Mouse (Mus musculus) hindbrain, embryonic 13.5 days (tissue): ENCODE measurements at regions not wholly inside any gene's neighbourhood (a gene's known extent, or its start where the extent isn't known, plus 50 kb on each side); places are given as distances from the start of the nearest gene placed in this dataset.

ENCODE experiments used
- ATAC-seq: fragments of 200-750 bp; cut with Nextera tagmentation; 2 replicates; pipeline ENCODE4 v1.8.0; 2017; ENCODE audit warnings: moderate TSS enrichment; ENCODE audit not compliant: low FRiP score
- H3K27ac ChIP-seq: fragments of 300-500 bp; sonication (generic); 2 replicates; pipeline ENCODE4 v1.5.1; 2015; ENCODE audit warnings: inconsistent platforms, mild to moderate bottlenecking, moderate library complexity
- H3K27me3 ChIP-seq: fragments of 300-500 bp; sonication (generic); 2 replicates; pipeline ENCODE4 v1.6.1; 2015; ENCODE audit warnings: mild to moderate bottlenecking, inconsistent platforms
- H3K36me3 ChIP-seq: fragments of 300-500 bp; sonication (generic); 2 replicates; pipeline ENCODE4 v1.6.1; 2015; ENCODE audit warnings: mild to moderate bottlenecking, inconsistent platforms
- H3K4me1 ChIP-seq: fragments of 300-500 bp; sonication (generic); replicated peaks from 2 replicates; pipeline ENCODE4 v1.6.1; 2015; ENCODE audit warnings: inconsistent platforms
- H3K4me2 ChIP-seq: fragments of 300-500 bp; sonication (generic); 2 replicates; pipeline ENCODE4 v1.6.1; 2015; ENCODE audit warnings: inconsistent platforms, mild to moderate bottlenecking, moderate library complexity
- H3K4me3 ChIP-seq: fragments of 300-500 bp; sonication (generic); 2 replicates; pipeline ENCODE4 v1.5.1; 2015; ENCODE audit warnings: mild to moderate bottlenecking, inconsistent platforms
- H3K9ac ChIP-seq: fragments of 300-500 bp; sonication (generic); 2 replicates; pipeline ENCODE4 v1.6.1; 2015; ENCODE audit warnings: mild to moderate bottlenecking, inconsistent platforms
- H3K9me3 ChIP-seq: fragments of 300-500 bp; sonication (generic); 2 replicates; pipeline ENCODE4 v1.6.1; 2016; ENCODE audit warnings: inconsistent platforms
- WGBS: fragments of 180-500 bp; shearing (Covaris S2); methylation state at CpG from one replicate; pipeline ENCODE4 v1.1.7; 2015; 5-methylcytosine and 5-hydroxymethylcytosine counted together

DNA sequence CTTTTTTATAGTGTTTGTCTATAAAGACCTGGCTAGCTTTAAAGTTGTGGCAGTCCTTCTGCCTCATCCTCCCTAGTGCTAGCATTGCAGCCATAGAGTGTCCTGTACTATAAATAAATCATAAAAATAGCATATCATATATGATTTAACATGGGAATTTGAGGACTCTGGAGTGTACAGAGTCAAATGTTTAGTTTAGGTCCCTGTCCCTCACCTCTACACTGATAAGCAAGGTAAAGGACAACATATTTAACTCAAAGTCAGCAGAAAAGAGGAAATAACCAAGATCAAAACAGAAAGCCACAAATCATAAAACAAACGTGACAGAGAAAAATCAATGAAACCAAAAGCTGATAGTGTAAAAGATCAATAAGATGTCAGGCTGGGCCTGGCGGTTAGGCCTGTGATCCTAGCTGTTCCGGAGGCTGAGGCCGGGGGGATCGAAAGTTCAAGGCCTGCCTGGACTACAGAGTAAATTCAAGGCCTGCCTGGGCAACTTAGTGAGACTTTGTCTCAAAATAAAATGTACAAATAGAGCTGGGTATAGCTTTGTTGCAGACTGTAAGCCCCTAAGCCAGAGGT, 68.7 kb downstream of the Dlk1 start:
- ATAC-seq = no peak
- WGBS = 78% methylated on average over 5 of the region's 5 CpGs
- H3K4me3 ChIP-seq = no peak overlapping the region
- no peak overlapping the region for H3K9ac ChIP-seq
- H3K27me3 ChIP-seq = peaks cover 6% of the 10 kb centered on the region; the same call in 1 of the 2 replicates
- H3K9me3 ChIP-seq = no peaks in the 10 kb centered on the region
- no peaks in the 10 kb centered on the region for H3K36me3 ChIP-seq
- H3K27ac ChIP-seq = no peak overlapping the region
- no peak overlapping the region for H3K4me2 ChIP-seq
- H3K4me1 ChIP-seq = peaks cover 16% of the 10 kb centered on the region

DNA sequence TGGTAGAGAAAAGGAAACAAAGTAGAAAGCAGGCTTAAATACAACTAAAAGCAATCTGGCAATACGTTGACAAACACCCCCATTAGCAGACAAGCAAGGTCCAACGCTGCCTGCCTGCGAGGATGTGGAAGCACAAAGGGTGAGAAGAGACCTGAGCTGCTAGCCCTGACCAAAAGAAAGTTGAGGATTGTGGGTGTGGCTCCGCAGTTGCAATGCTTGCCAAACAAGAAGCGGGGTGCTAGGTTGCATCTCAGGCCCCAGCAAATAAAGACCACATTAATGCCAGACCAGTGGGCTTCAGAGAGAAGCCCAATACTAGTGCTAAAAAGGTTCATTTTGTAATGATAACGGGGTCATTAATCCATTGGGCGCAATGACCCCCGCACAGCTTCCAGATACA, 67.8 kb downstream of the Dlk1 start:
- no peaks in the 10 kb centered on the region for H3K36me3 ChIP-seq
- H3K9ac ChIP-seq = no peak overlapping the region
- H3K27ac ChIP-seq = no peak overlapping the region
- peaks cover 16% of the 10 kb centered on the region for H3K4me1 ChIP-seq
- no peak overlapping the region for H3K4me2 ChIP-seq
- H3K27me3 ChIP-seq = peaks cover 8% of the 10 kb centered on the region; the same call in 1 of the 2 replicates
- 30% methylated on average over 8 of the region's 8 CpGs for WGBS
- H3K9me3 ChIP-seq = no peaks in the 10 kb centered on the region
- no peak overlapping the region for H3K4me3 ChIP-seq
- ATAC-seq = no peak

DNA sequence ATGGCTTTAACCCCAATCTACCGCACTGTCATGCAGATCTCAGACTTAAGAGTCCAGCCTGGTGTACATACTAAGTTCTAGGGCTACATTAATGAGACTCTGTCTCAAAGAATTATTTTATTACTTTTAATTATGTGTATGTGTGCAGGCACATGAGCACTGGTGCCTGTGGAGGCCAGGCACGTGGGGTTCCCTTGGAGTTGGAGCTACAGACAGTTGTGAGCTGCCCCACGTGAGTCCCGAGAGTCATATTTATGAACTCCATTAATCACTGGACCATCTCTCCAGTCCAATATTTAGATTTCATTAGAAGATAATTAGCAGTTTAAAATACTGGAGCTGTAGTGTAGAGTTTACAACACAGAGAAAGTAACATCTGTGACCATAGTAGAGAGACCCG, 67.2 kb downstream of the Dlk1 start:
- H3K9me3 ChIP-seq = no peaks in the 10 kb centered on the region

DNA sequence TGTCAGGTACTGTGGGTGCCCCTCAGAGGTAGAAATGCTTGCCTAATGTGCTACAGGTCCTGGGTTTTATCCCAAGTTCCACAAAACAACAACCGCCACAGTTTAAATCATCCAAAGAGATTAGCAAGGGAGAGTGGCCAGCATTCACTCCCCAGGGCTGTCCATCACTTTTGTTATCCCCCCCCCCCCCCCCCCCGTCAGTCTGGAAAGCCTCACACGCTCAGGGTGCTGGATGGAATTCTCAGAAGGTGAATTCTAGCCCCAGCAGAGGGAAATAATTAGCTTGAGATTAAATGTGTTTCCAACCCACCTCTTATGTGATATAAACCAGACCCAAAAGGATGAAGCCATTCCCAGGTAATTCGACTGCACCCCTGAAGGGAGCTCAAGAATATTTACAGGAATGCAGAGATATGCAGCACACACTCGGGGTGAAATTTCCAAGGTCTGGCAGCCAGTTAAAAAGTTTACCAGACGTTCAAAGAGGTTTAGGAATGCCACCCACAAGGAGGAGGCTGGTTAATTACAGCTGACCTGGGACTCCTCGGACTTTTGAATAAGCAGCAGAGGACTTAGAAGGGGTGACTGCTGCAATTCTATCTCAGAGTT, 65.9 kb downstream of the Dlk1 start:
- H3K4me3 ChIP-seq = no peak overlapping the region
- 21% methylated on average over 7 of the region's 7 CpGs for WGBS
- no peak overlapping the region for H3K4me2 ChIP-seq
- ATAC-seq = no peak
- H3K9me3 ChIP-seq = no peaks in the 10 kb centered on the region
- peaks cover 17% of the 10 kb centered on the region; the same call in 1 of the 2 replicates for H3K27me3 ChIP-seq
- H3K9ac ChIP-seq = no peak overlapping the region
- no peaks in the 10 kb centered on the region for H3K36me3 ChIP-seq
- H3K27ac ChIP-seq = no peak overlapping the region
- H3K4me1 ChIP-seq = peaks cover 16% of the 10 kb centered on the region

More for the DNA sequence above, 67.2 kb downstream of the Dlk1 start:
- no peak overlapping the region for H3K4me2 ChIP-seq
- peaks cover 16% of the 10 kb centered on the region for H3K4me1 ChIP-seq
- ATAC-seq = no peak
- H3K4me3 ChIP-seq = no peak overlapping the region
- WGBS = 37% methylated on average over 5 of the region's 5 CpGs
- H3K27me3 ChIP-seq = peaks cover 10% of the 10 kb centered on the region; the same call in 1 of the 2 replicates
- no peaks in the 10 kb centered on the region for H3K36me3 ChIP-seq
- no peak overlapping the region for H3K9ac ChIP-seq
- no peak overlapping the region for H3K27ac ChIP-seq

DNA sequence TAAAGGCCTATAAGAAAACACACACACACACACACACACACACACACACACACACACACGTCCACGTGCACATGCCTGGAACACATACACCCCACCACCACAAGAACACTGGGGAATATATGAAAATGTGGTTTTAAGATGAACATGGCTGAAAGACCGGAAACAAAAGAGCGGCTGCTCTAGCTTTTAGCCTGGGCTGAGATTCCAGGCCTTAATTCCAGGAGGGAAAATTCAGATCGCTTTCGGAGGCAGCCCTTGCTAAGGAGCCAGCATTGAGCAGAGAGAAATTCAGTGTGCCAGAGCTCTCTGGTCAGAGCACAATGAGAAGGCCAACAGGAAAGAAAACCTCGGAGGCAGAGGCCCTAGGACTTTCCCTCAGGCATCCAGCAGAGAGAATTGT, 65.1 kb downstream of the Dlk1 start:
- no peaks in the 10 kb centered on the region for H3K36me3 ChIP-seq
- peaks cover 16% of the 10 kb centered on the region for H3K4me1 ChIP-seq
- H3K27ac ChIP-seq = no peak overlapping the region
- 0 out of 2 replicates have a peak, but pooled peaks cover 16% of the 10 kb centered on the region for H3K27me3 ChIP-seq
- H3K9me3 ChIP-seq = no peaks in the 10 kb centered on the region
- no peak overlapping the region for H3K9ac ChIP-seq
- no peak for ATAC-seq
- no peak overlapping the region for H3K4me3 ChIP-seq
- 63% methylated on average over 7 of the region's 7 CpGs for WGBS
- H3K4me2 ChIP-seq = no peak overlapping the region

DNA sequence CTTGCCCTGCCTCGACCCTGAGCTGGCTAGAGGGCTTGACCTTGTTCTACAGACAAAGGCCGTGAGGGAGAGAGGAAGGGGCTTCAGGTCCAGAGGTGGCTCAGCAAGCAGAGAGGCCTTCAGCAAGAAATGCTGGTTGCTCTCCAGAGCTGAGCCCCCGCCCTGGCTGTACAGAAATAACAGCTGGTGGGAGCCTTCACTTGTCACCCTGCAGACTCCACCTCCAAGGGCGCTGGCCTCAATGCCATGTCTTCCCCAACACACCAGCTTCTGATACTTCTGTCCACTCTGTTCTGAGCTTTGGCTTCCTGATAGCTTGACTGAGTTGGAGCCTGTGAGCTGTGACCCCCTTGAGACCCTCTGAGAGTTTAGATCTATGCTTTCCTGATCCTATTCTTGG, 64.3 kb downstream of the Dlk1 start:
- no peaks in the 10 kb centered on the region for H3K36me3 ChIP-seq
- ATAC-seq = no peak
- WGBS = 36% methylated on average over 4 of the region's 4 CpGs
- no peak overlapping the region for H3K9ac ChIP-seq
- H3K4me2 ChIP-seq = no peak overlapping the region
- H3K4me3 ChIP-seq = no peak overlapping the region
- no peaks in the 10 kb centered on the region for H3K9me3 ChIP-seq
- H3K27ac ChIP-seq = no peak overlapping the region
- H3K4me1 ChIP-seq = peaks cover 22% of the 10 kb centered on the region
- H3K27me3 ChIP-seq = 0 out of 2 replicates have a peak, but pooled peaks cover 15% of the 10 kb centered on the region

DNA sequence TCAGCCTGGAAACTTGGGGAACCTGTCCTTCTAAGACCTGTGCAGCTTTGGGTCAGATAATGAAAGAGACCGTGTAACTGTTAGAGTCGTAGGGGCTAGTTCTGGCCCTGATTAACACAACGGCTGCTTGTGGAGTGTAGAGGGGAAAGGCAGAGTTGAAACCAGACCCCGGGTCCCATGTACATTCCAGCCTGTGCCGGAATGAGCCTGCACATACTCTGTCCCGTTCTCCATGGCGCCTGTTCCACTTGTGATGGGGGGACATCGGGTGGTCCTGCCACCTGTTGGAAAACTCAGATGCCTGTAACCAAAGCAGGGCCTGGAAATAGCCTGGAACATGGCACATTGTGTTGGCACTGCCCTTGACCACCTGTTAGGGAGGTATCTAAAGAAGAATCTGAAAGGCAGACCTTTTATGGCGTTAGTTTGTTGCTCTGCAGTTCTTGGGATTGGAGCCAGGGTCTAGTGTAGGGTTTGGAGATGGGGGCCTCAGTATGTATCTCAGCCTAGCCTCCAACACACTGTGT, 61.7 kb downstream of the Dlk1 start:
- H3K36me3 ChIP-seq = no peaks in the 10 kb centered on the region
- H3K9ac ChIP-seq = no peak overlapping the region
- H3K4me1 ChIP-seq = peaks cover 23% of the 10 kb centered on the region
- H3K4me3 ChIP-seq = no peak overlapping the region
- no peak overlapping the region for H3K4me2 ChIP-seq
- H3K9me3 ChIP-seq = no peaks in the 10 kb centered on the region
- whole genome bisulfite sequencing = 89% methylated on average over 9 of the region's 9 CpGs
- no peak for ATAC-seq
- H3K27me3 ChIP-seq = 0 out of 2 replicates have a peak, but pooled peaks cover 14% of the 10 kb centered on the region
- H3K27ac ChIP-seq = no peak overlapping the region
